Mouse (Mus musculus) heart, adult 2 months (tissue): Measurements from ENCODE around the gene B230217C12Rik.

Source experiments
- CTCF ChIP-seq: fragments of 200-600 bp; IDR thresholded peaks from 2 replicates; pipeline ENCODE4 v1.8.1; 2022; ENCODE audit warnings: antibody characterized with exemption, mild to moderate bottlenecking, moderate library complexity
- POLR2A ChIP-seq: fragments of 200-500 bp; IDR thresholded peaks from 2 replicates; pipeline ENCODE4 v1.6.1; 2011; ENCODE audit warnings: mild to moderate bottlenecking, low read depth, low read length, control low read depth; ENCODE audit not compliant: insufficient read depth

DNA sequence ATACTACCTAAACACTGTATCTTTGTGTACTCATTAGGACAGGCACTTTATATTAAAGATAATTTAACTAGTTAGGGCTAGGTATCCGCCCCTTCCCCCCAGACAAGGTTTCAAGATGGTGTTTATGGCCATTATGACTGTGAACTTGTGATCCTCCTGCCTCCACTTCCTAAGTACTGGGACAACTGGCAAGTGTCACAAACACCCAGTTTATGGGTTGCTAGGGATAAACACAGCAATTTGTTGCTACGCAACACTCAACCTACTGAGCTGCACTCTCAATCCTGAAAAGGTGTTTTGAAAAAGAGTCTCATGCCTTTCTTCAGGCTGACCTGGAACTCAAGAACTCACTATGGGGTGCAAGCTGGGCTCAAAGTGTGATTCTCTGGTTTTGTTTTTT is 36.8 kb downstream of the B230217C12Rik start:
- no peak for TF ChIP-seq POLR2A
- no peak for TF ChIP-seq CTCF
